Mouse (Mus musculus) ES-E14 (cell line): Measurements from ENCODE around the gene Fgr. TPM values are rescaled to one million over a fixed set of nuclear protein-coding genes. Genes with fewer than 3 reads are reported as not detected.

Source experiments
- DNase-seq: peaks from one replicate; pipeline ENCODE4 v3.0.0-alpha.2; 2013; ENCODE audit warnings: low read depth, low spot score
- H3K27ac ChIP-seq: 2 replicates; pipeline ENCODE4 v1.5.1; 2012; ENCODE audit warnings: low read depth, mild to moderate bottlenecking, low read length, moderate library complexity, mixed read lengths; ENCODE audit not compliant: poor library complexity, insufficient read depth, severe bottlenecking
- H3K36me3 ChIP-seq: 2 replicates; pipeline ENCODE4 v1.6.1; 2012; ENCODE audit warnings: mild to moderate bottlenecking, low read length, moderate library complexity, mixed read lengths; ENCODE audit not compliant: control insufficient read depth, poor library complexity, insufficient read depth, severe bottlenecking
- H3K4me1 ChIP-seq, 2 experiments: fragments of 150-350 bp in 1 of 2; sonication (generic) in 1 of 2; 2 replicates each; pipeline ENCODE4 v1.6.1; 2012; ENCODE audit warnings: low read length in 2 of 2, mild to moderate bottlenecking in 1 of 2, mixed read lengths in 1 of 2; ENCODE audit not compliant: control insufficient read depth in 2 of 2, insufficient read depth in 2 of 2, poor library complexity in 1 of 2
- H3K4me3 ChIP-seq, 2 experiments: fragments of 150-350 bp in 1 of 2; sonication (generic) in 1 of 2; 2 replicates each; pipeline ENCODE4 v1.5.1; 2012; ENCODE audit warnings: low read length in 2 of 2, low read depth in 1 of 2, mild to moderate bottlenecking in 1 of 2, mixed read lengths in 1 of 2; ENCODE audit not compliant: insufficient read depth in 1 of 2, poor library complexity in 1 of 2, severe bottlenecking in 1 of 2
- H3K9ac ChIP-seq: 2 replicates; pipeline ENCODE4 v1.6.1; 2012; ENCODE audit warnings: low read depth, mild to moderate bottlenecking, low read length, mixed read lengths; ENCODE audit not compliant: poor library complexity, insufficient read depth, severe bottlenecking
- H3K9me3 ChIP-seq: fragments of 150-350 bp; sonication (generic); 2 replicates; pipeline ENCODE4 v1.6.1; 2012; ENCODE audit warnings: low read depth, mild to moderate bottlenecking, low read length; ENCODE audit not compliant: control insufficient read depth, insufficient read depth
- CHD2 ChIP-seq: IDR thresholded peaks from 2 replicates; pipeline ENCODE4 v1.6.1; 2014; ENCODE audit warnings: mild to moderate bottlenecking, low read depth, low read length, inconsistent platforms
- HCFC1 ChIP-seq: IDR thresholded peaks from 2 replicates; pipeline ENCODE4 v1.6.1; 2012; ENCODE audit warnings: low read length, inconsistent platforms, borderline replicate concordance; ENCODE audit not compliant: insufficient read depth
- MAFK ChIP-seq: IDR thresholded peaks from 2 replicates; pipeline ENCODE4 v1.6.1; 2014; ENCODE audit warnings: mild to moderate bottlenecking, low read depth, low read length, inconsistent platforms; ENCODE audit not compliant: insufficient read depth
- ZC3H11A ChIP-seq: IDR thresholded peaks from 2 replicates; pipeline ENCODE4 v1.6.1; 2012; ENCODE audit warnings: low read depth, mild to moderate bottlenecking, inconsistent platforms, low read length, borderline replicate concordance
- ZNF384 ChIP-seq: IDR thresholded peaks from 2 replicates; pipeline ENCODE4 v1.6.1; 2012; ENCODE audit warnings: low read depth, low read length, inconsistent platforms
- in situ Hi-C, 2 experiments: fragments of 600-800 bp; cut with MboI; formaldehyde crosslinking; loops; one replicate each; pipeline ENCODE4 v1.15.1; 2025; ENCODE audit warnings: low sequenced_read_pairs in 2 of 2, inconsistent platforms in 1 of 2; ENCODE audit not compliant: unreplicated experiment in 2 of 2
- total RNA-seq: library from RNA; depleted of rRNA; stranded (reverse); fragments of 300-350 nt; gene quantifications from 2 replicates; pipeline ENCODE4 v1.2.3, GENCODE M21; 2012

The Fgr gene
- total RNA-seq, 1 experiment: 1.8 TPM

DNA sequence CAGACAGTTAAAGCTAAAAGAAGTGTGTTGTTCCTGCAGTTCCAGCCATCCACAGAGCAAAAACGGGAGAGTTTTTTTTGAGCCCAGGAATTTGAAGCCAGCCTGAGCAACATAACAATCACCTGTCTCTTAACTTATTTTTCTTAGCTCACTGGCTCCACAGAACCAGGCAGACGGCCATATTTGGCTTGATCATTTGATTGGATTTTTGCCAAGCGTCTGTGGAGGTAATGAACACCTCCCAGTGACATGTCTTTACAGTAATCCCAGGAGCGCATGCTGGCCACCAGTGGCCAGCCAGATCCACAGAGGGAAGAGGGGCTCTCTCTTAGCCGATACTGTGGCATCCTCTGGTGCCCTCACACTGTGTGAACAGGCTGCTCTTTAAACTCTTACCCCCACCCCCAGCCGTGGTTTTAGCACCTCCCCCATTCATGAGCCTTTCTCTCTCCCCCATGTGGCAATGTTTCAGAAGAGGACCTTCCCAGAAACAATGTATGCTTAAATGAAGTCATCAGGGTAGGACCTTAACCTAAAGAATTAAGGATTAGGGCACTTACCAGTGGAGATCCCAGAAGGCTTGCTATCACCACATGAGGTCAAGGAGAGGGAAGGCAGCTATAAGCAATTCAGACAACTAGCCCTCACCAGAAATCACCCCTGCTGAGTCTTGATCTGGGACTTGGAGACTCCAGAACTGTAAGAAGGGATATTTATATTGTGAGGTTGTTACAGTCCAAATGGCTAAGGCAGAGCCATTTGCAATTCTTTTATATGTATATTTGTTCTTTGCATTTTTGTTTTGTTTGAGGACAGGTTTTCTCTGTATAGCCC lies 5.6 kb upstream of the Fgr start:
- no peak for TF ChIP-seq HCFC1
- 0 out of 2 replicates have a peak, but pooled peaks have one; percentile 11 for TF ChIP-seq CHD2
- no peak for TF ChIP-seq ZC3H11A
- no peak overlapping the region for H3K4me3 ChIP-seq
- no peaks in the 10 kb centered on the region for H3K9me3 ChIP-seq
- in situ Hi-C loops: no loop called here
- peaks cover 12 to 51% of the 10 kb centered on the region in 2 experiments for H3K4me1 ChIP-seq
- H3K9ac ChIP-seq: no peak overlapping the region; the same call in 1 of the 2 replicates
- peak overlapping the region; percentile 87; the same call in 1 of the 2 replicates for H3K27ac ChIP-seq
- DNase-seq: peak; percentile 67
- no peaks in the 10 kb centered on the region for H3K36me3 ChIP-seq

DNA sequence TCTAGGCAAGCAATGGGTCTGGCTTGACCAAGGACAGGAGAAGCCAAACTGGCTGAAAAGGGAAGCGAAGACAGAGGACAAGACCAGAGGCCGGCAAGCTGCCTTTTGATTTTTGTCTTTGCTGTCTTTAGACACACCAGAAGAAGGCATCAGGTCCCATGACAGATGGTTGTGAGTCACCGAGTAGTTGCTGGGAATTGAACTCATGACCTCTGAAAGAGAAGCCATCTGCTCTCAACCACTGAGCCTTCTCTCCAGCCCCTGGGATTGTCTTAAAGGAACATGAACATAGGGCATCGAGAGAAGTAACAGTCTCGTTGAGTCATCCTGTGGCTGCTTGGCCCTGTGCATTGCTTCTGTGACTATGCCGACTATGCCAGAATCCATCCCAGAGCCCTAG lies 2.3 kb upstream of the Fgr start:
- H3K4me3 ChIP-seq: no peak overlapping the region
- no peaks in the 10 kb centered on the region for H3K36me3 ChIP-seq
- peaks cover 14 to 59% of the 10 kb centered on the region in 2 experiments for H3K4me1 ChIP-seq
- no peak overlapping the region for H3K9ac ChIP-seq
- DNase-seq: no peak
- no peaks in the 10 kb centered on the region for H3K9me3 ChIP-seq
- TF ChIP-seq MAFK (no peak), HCFC1 (no peak), CHD2 (no peak), ZC3H11A (no peak), ZNF384 (no peak)
- in situ Hi-C loops: no loop called here
- H3K27ac ChIP-seq: no peak overlapping the region

DNA sequence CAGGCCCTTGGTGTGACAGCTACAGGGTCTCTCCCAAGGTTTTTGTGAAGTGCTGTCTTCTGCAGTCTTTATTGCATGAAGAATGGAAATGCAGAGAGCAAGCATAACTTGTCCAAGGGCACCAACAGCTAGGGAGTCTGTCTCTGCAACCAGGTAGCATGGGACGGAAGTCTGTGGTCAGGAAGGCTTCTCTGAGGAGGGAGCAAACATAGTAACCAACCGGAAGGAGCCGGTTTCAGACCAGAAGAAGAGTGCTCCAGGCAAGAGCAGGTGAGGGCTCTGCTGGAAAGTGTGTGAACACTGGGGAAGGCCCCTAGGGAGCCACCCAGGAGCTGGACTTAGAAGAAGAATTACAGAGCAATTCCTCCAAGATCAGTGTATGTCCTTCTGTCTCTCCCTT lies 1.8 kb upstream of the Fgr start:
- H3K9me3 ChIP-seq: no peaks in the 10 kb centered on the region
- in situ Hi-C loops: no loop called here
- peaks cover 14 to 64% of the 10 kb centered on the region in 2 experiments for H3K4me1 ChIP-seq
- no peak overlapping the region for H3K4me3 ChIP-seq
- TF ChIP-seq ZC3H11A (no peak), MAFK (no peak), HCFC1 (no peak), ZNF384 (no peak), CHD2 (no peak)
- H3K27ac ChIP-seq: no peak overlapping the region
- no peaks in the 10 kb centered on the region for H3K36me3 ChIP-seq
- H3K9ac ChIP-seq: no peak overlapping the region
- DNase-seq: no peak

DNA sequence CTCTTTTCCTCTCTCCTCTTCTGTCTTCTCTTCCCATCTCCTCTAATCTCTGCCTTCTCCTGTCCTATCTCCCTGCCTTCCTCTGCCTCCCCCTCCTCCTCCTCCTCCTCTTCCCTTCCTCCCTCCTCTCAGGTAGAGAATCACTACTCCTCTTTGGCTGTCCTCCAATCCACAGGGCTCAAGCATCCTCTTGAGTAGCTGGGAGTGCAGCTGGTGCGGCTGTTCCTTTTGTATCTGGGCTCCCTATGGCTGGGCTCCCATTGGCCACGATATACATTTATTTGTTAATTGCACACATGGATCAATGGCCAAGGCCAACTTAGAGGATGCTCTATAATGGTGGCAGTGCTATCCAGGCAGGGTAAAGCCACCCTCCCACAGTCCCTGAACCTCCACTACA lies 1.3 kb upstream of the Fgr start:
- in situ Hi-C loops: no loop called here
- H3K27ac ChIP-seq: no peak overlapping the region
- DNase-seq: no peak
- H3K9me3 ChIP-seq: no peaks in the 10 kb centered on the region
- no peaks in the 10 kb centered on the region for H3K36me3 ChIP-seq
- H3K4me1 ChIP-seq: peaks cover 18 to 66% of the 10 kb centered on the region in 2 experiments
- H3K4me3 ChIP-seq: no peak overlapping the region
- TF ChIP-seq ZC3H11A: no peak
- TF ChIP-seq ZNF384: no peak
- no peak for TF ChIP-seq HCFC1
- no peak for TF ChIP-seq MAFK
- no peak for TF ChIP-seq CHD2
- H3K9ac ChIP-seq: no peak overlapping the region
